Mouse (Mus musculus) liver, embryonic 11.5 days (tissue): Measurements from ENCODE around the gene Hoxa3. TPM values are rescaled to one million over a fixed set of nuclear protein-coding genes. Genes with fewer than 3 reads are reported as not detected.

Experiments
- ATAC-seq: fragments of 200-750 bp; cut with Nextera tagmentation; replicated peaks from 2 replicates; pipeline ENCODE4 v1.8.0; 2017; ENCODE audit warnings: moderate number of reproducible peaks, mild to moderate bottlenecking, moderate TSS enrichment, moderate library complexity; ENCODE audit not compliant: low FRiP score
- DNase-seq: peaks from one replicate; pipeline ENCODE4 v3.0.0-alpha.2; 2017; ENCODE audit warnings: low spot score
- H3K27ac ChIP-seq: fragments of 300-500 bp; sonication (generic); 2 replicates; pipeline ENCODE4 v1.5.1; 2014; ENCODE audit warnings: mild to moderate bottlenecking, low read depth, low read length, control low read depth
- H3K27me3 ChIP-seq: fragments of 300-500 bp; sonication (generic); replicated peaks from 2 replicates; pipeline ENCODE4 v1.6.1; 2014; ENCODE audit warnings: low read length, mixed read lengths; ENCODE audit not compliant: control insufficient read depth, insufficient read depth
- H3K36me3 ChIP-seq: fragments of 300-500 bp; sonication (generic); 2 replicates; pipeline ENCODE4 v1.6.1; 2014; ENCODE audit warnings: mild to moderate bottlenecking, low read length, moderate library complexity, mixed read lengths; ENCODE audit not compliant: control insufficient read depth, insufficient read depth
- H3K4me1 ChIP-seq: fragments of 300-500 bp; sonication (generic); replicated peaks from 2 replicates; pipeline ENCODE4 v1.6.1; 2014; ENCODE audit warnings: low read length, mixed read lengths; ENCODE audit not compliant: control insufficient read depth, insufficient read depth
- H3K4me2 ChIP-seq: fragments of 300-500 bp; sonication (generic); 2 replicates; pipeline ENCODE4 v1.6.1; 2014; ENCODE audit warnings: mild to moderate bottlenecking, control low read depth, moderate library complexity
- H3K4me3 ChIP-seq: fragments of 300-500 bp; sonication (generic); 2 replicates; pipeline ENCODE4 v1.5.1; 2014; ENCODE audit warnings: low read depth, low read length, control low read depth
- H3K9ac ChIP-seq: fragments of 300-500 bp; sonication (generic); 2 replicates; pipeline ENCODE4 v1.6.1; 2014; ENCODE audit warnings: low read depth, low read length, control low read depth
- H3K9me3 ChIP-seq: fragments of 300-500 bp; sonication (generic); 2 replicates; pipeline ENCODE4 v1.6.1; 2016; ENCODE audit warnings: low read length, inconsistent platforms, mixed read lengths; ENCODE audit not compliant: control insufficient read depth
- WGBS: fragments of 180-500 bp; shearing (Covaris S2); extraction: QIAGEN DNeasy Blood & Tissue Kit; methylation state at CpG from one replicate; pipeline ENCODE4 v1.1.7; 2014; 5-methylcytosine and 5-hydroxymethylcytosine counted together
- polyA plus RNA-seq: library from polyadenylated mRNA; unstranded; fragments of >200 nt; fragmentation: Nextera tagmentation; extraction: Ambion mirVana; gene quantifications from 2 replicates; pipeline ENCODE4 v1.2.1, GENCODE M21; 2014

Hoxa3 gene
- polyA plus RNA-seq, 1 experiment from 2014 or later = 2.9 TPM

GRCm38 (mm10) chr6:52152226-52153193 lies 60.6 kb downstream of the Hoxa3 start:
- no peak for ATAC-seq
- no peak overlapping the region for H3K4me3 ChIP-seq
- 15% methylated on average over 16 of the region's 16 CpGs for WGBS
- H3K27ac ChIP-seq = no peak overlapping the region
- H3K9me3 ChIP-seq = no peaks in the 10 kb centered on the region
- no peak for DNase-seq
- no peak overlapping the region for H3K4me2 ChIP-seq
- H3K36me3 ChIP-seq = no peaks in the 10 kb centered on the region
- peaks cover 89% of the 10 kb centered on the region for H3K27me3 ChIP-seq
- no peaks in the 10 kb centered on the region for H3K4me1 ChIP-seq
- no peak overlapping the region for H3K9ac ChIP-seq

- Histone ChIP-seq H3K9ac (no peak overlapping the region), H3K4me3 (no peak overlapping the region), H3K36me3 (no peaks in the 10 kb centered on the region), H3K27me3 (peaks cover 87% of the 10 kb centered on the region), H3K4me2 (no peak overlapping the region), H3K4me1 (no peaks in the 10 kb centered on the region), H3K27ac (no peak overlapping the region), H3K9me3 (no peaks in the 10 kb centered on the region)
- no peak for DNase-seq
- WGBS = 12% methylated on average over 4 of the region's 4 CpGs
- no peak for ATAC-seq
These were observed 61.6 kb downstream of the Hoxa3 start for GRCm38 (mm10) chr6:52151571-52151970.

GRCm38 (mm10) chr6:52150401-52150966 lies 62.7 kb downstream of the Hoxa3 start:
- DNase-seq = no peak

GRCm38 (mm10) chr6:52139115-52139514 lies 74.0 kb downstream of the Hoxa3 start:
- Histone ChIP-seq H3K9me3 (no peaks in the 10 kb centered on the region), H3K9ac (no peak overlapping the region), H3K4me1 (no peaks in the 10 kb centered on the region), H3K27ac (no peak overlapping the region), H3K4me2 (no peak overlapping the region), H3K4me3 (no peak overlapping the region), H3K27me3 (no peaks in the 10 kb centered on the region), H3K36me3 (no peaks in the 10 kb centered on the region)
- ATAC-seq (no peak), DNase-seq (no peak)
- WGBS = 81% methylated on average over 5 of the region's 5 CpGs

More at GRCm38 (mm10) chr6:52150401-52150966, 62.7 kb downstream of the Hoxa3 start:
- Histone ChIP-seq H3K9ac (no peak overlapping the region), H3K9me3 (no peaks in the 10 kb centered on the region), H3K27ac (no peak overlapping the region), H3K36me3 (no peaks in the 10 kb centered on the region), H3K4me2 (peak overlapping the region; percentile 20; the same call in 1 of the 2 replicates), H3K4me3 (no peak overlapping the region), H3K4me1 (no peaks in the 10 kb centered on the region), H3K27me3 (peaks cover 80% of the 10 kb centered on the region)
- no peak for ATAC-seq
- WGBS = 9% methylated on average over 16 of the region's 16 CpGs

- Histone ChIP-seq H3K27ac (no peak overlapping the region), H3K27me3 (no peaks in the 10 kb centered on the region), H3K4me2 (no peak overlapping the region), H3K4me1 (no peaks in the 10 kb centered on the region), H3K36me3 (no peaks in the 10 kb centered on the region), H3K4me3 (no peak overlapping the region), H3K9me3 (no peaks in the 10 kb centered on the region), H3K9ac (no peak overlapping the region)
- no peak for ATAC-seq
- 69% methylated on average over 10 of the region's 10 CpGs for WGBS
- DNase-seq = no peak
These were observed 74.6 kb downstream of the Hoxa3 start for GRCm38 (mm10) chr6:52138576-52138975.

GRCm38 (mm10) chr6:52137841-52138535 lies 75.1 kb downstream of the Hoxa3 start:
- Histone ChIP-seq H3K9ac (no peak overlapping the region), H3K27ac (no peak overlapping the region), H3K4me1 (no peaks in the 10 kb centered on the region), H3K27me3 (no peaks in the 10 kb centered on the region), H3K4me2 (no peak overlapping the region), H3K9me3 (no peaks in the 10 kb centered on the region), H3K4me3 (no peak overlapping the region), H3K36me3 (no peaks in the 10 kb centered on the region)
- 71% methylated on average over 9 of the region's 9 CpGs for WGBS
- no peak for ATAC-seq
- DNase-seq = no peak

- Histone ChIP-seq H3K36me3 (no peaks in the 10 kb centered on the region), H3K27ac (no peak overlapping the region)
- no peak for DNase-seq
These were observed 89.5 kb downstream of the Hoxa3 start for GRCm38 (mm10) chr6:52123673-52124072.

GRCm38 (mm10) chr6:52121173-52121572 lies 92.0 kb downstream of the Hoxa3 start:
- peaks cover 7% of the 10 kb centered on the region for H3K27me3 ChIP-seq
- no peaks in the 10 kb centered on the region for H3K36me3 ChIP-seq
- H3K9ac ChIP-seq = no peak overlapping the region
- H3K4me2 ChIP-seq = no peak overlapping the region
- no peaks in the 10 kb centered on the region for H3K4me1 ChIP-seq
- H3K27ac ChIP-seq = no peak overlapping the region
- ATAC-seq = no peak
- H3K9me3 ChIP-seq = no peaks in the 10 kb centered on the region
- no peak overlapping the region for H3K4me3 ChIP-seq
- no peak for DNase-seq
- WGBS = 48% methylated on average over 3 of the region's 3 CpGs

More at GRCm38 (mm10) chr6:52123673-52124072, 89.5 kb downstream of the Hoxa3 start:
- Histone ChIP-seq H3K9me3 (no peaks in the 10 kb centered on the region), H3K4me3 (no peak overlapping the region), H3K27me3 (no peaks in the 10 kb centered on the region), H3K9ac (no peak overlapping the region), H3K4me1 (no peaks in the 10 kb centered on the region), H3K4me2 (no peak overlapping the region)
- no peak for ATAC-seq
- 69% methylated on average over 4 of the region's 4 CpGs for WGBS
